Mouse (Mus musculus): ENCODE measurements around the gene Cyp24a1. TPM values are rescaled to one million over a fixed set of nuclear protein-coding genes. Genes with fewer than 3 reads are reported as not detected.

Gene Cyp24a1
- 0.07 TPM in 1 of 2 replicates, not detected in the other for polyA plus RNA-seq (2014; fragmentation: Nextera tagmentation; extraction: Ambion mirVana)

DNA sequence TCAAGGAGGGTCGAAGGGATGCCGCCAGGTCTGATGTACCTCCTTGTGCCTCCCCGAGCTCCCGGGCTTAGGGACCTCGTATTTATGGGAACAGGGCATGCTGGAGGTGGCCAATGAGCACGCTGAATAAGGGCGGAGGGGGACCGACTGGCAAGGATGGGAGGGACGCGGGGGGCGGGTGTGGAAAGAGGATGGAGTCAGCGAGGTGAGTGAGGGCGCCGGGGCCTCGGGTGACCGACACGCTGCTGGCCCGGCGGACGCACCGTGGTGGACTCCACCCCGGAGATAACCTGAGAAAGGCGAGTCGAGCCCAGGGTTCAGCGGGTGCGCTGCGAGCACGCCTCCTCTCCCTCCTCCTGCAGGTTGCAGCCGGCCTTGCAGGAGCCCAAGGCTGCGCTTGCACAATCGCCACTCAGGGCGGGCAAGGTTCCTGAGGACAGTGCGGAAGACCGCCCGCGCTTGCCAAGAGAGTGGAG, at the start of gene Cyp24a1:
Gene Cyp24a1, minus strand, starts transcription at position 55 of the 476 bp plus-strand sequence.
- no peak within 1 kb of the TSS; the same call in 1 of the 2 replicates for H3K9ac ChIP-seq (ENCODE audit: low read length)
- peak; percentile 82 for DNase-seq (ENCODE audit: low spot score)
- peaks cover 14% of the 10 kb centered on the region for H3K4me1 ChIP-seq (replicated peaks; ENCODE audit: control insufficient read depth, insufficient read depth, low read length)
- under 1% methylated on average over 35 of the region's 36 CpGs for WGBS
- peak; percentile 81 for ATAC-seq (replicated peaks; ENCODE audit: low FRiP score)
- peaks cover 41% of the 10 kb centered on the region for H3K27me3 ChIP-seq (ENCODE audit: control insufficient read depth, insufficient read depth, low read length)
- H3K4me2 ChIP-seq (ENCODE audit: low read depth, low read length, severe bottlenecking) = peak within 1 kb of the TSS; percentile 54
- no peak within 1 kb of the TSS for H3K27ac ChIP-seq (ENCODE audit: low read depth, low read length)
- H3K4me3 ChIP-seq (ENCODE audit: low read depth, low read length) = peak within 1 kb of the TSS; percentile 30
- H3K36me3 ChIP-seq (ENCODE audit: control insufficient read depth, insufficient read depth, low read length) = no peaks in the 10 kb centered on the region
- no peaks in the 10 kb centered on the region for H3K9me3 ChIP-seq (ENCODE audit: control insufficient read depth, low read length)

DNA sequence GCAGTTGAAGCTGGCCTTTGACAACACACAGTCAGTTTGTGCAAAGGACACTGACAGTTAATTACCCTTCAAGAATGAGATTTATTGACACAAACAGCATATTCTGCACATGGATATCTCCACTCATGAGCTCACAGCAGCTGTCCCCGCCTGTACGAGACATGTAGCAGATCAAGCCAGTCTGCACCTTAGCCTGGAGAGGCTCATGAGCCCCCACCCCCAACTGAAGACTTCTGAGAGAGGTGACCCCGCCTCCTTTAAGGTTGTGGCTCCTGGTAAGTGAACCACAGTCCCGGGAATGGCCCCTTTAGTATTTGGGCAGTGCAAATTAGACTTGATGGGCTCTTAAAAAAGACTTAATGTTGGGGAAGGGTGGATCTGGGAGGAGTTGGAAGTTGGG, 48.8 kb upstream of the Cyp24a1 start:
- DNase-seq (ENCODE audit: low spot score) (no peak), ATAC-seq (replicated peaks; ENCODE audit: low FRiP score) (no peak)
- no peaks in the 10 kb centered on the region for H3K9me3 ChIP-seq (ENCODE audit: control insufficient read depth, low read length)
- no peak overlapping the region for H3K4me3 ChIP-seq (ENCODE audit: low read depth, low read length)
- no peaks in the 10 kb centered on the region for H3K27me3 ChIP-seq (ENCODE audit: control insufficient read depth, insufficient read depth, low read length)
- WGBS = 63% methylated on average over 4 of the region's 4 CpGs
- no peak overlapping the region for H3K4me2 ChIP-seq (ENCODE audit: low read depth, low read length, severe bottlenecking)
- no peak overlapping the region for H3K27ac ChIP-seq (ENCODE audit: low read depth, low read length)
- peaks cover 6% of the 10 kb centered on the region for H3K4me1 ChIP-seq (replicated peaks; ENCODE audit: control insufficient read depth, insufficient read depth, low read length)
- H3K36me3 ChIP-seq (ENCODE audit: control insufficient read depth, insufficient read depth, low read length) = no peaks in the 10 kb centered on the region
- no peak overlapping the region for H3K9ac ChIP-seq (ENCODE audit: low read length)

DNA sequence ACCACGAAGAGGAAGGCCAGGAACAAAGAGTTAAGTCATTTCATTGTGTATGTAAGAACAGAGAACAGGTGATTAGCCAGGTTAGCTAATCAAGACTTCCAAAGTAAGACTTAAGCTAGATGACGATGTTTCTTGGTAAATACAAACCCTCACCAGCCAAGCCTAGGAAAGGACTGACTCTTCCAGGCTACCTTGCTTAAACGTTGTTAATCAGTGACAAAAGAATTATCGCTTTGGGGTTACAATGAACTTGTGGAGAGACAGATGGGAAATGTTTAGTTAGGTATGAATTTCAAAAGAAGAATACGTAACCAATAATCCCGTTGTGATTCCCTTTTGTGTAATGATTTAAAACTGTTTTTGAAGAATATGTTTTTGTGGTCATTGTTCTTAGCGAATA, 48.0 kb upstream of the Cyp24a1 start:
- Histone ChIP-seq H3K27me3 (ENCODE audit: control insufficient read depth, insufficient read depth, low read length) (no peaks in the 10 kb centered on the region), H3K9me3 (ENCODE audit: control insufficient read depth, low read length) (no peaks in the 10 kb centered on the region), H3K4me2 (ENCODE audit: low read depth, low read length, severe bottlenecking) (no peak overlapping the region), H3K9ac (ENCODE audit: low read length) (no peak overlapping the region), H3K4me3 (ENCODE audit: low read depth, low read length) (no peak overlapping the region), H3K27ac (ENCODE audit: low read depth, low read length) (no peak overlapping the region), H3K4me1 (replicated peaks; ENCODE audit: control insufficient read depth, insufficient read depth, low read length) (peaks cover 6% of the 10 kb centered on the region), H3K36me3 (ENCODE audit: control insufficient read depth, insufficient read depth, low read length) (no peaks in the 10 kb centered on the region)
- DNase-seq (ENCODE audit: low spot score) = no peak
- no peak for ATAC-seq (replicated peaks; ENCODE audit: low FRiP score)
- 86% methylated on average over 7 of the region's 7 CpGs for WGBS

DNA sequence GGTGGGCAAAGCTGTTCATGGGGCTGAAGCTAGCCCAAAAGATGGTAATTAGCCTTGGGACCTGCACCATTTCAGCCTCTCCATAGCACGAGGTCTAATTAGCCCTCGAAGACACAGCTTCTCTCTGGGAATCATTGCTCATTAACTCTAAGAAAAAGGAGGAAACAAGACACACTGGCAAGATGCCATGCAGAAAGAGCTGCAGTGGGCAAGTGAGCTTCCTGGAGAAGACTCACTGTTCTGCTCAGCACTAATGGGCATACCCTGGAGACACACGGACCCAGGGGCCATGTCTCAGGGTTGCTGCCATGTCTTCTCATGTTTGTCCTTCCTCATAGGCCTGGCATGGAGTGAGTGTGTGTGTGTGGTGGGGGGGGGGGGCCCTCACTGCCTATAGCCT, 47.2 kb upstream of the Cyp24a1 start:
- DNase-seq (ENCODE audit: low spot score) = no peak
- Histone ChIP-seq H3K36me3 (ENCODE audit: control insufficient read depth, insufficient read depth, low read length) (no peaks in the 10 kb centered on the region), H3K9me3 (ENCODE audit: control insufficient read depth, low read length) (no peaks in the 10 kb centered on the region), H3K9ac (ENCODE audit: low read length) (no peak overlapping the region), H3K4me1 (replicated peaks; ENCODE audit: control insufficient read depth, insufficient read depth, low read length) (peaks cover 6% of the 10 kb centered on the region), H3K27ac (ENCODE audit: low read depth, low read length) (no peak overlapping the region), H3K4me3 (ENCODE audit: low read depth, low read length) (no peak overlapping the region), H3K27me3 (ENCODE audit: control insufficient read depth, insufficient read depth, low read length) (no peaks in the 10 kb centered on the region), H3K4me2 (ENCODE audit: low read depth, low read length, severe bottlenecking) (no peak overlapping the region)
- WGBS = 67% methylated on average over 3 of the region's 3 CpGs
- peak; percentile 28; the same call in 1 of the 2 replicates for ATAC-seq (replicated peaks; ENCODE audit: low FRiP score)

DNA sequence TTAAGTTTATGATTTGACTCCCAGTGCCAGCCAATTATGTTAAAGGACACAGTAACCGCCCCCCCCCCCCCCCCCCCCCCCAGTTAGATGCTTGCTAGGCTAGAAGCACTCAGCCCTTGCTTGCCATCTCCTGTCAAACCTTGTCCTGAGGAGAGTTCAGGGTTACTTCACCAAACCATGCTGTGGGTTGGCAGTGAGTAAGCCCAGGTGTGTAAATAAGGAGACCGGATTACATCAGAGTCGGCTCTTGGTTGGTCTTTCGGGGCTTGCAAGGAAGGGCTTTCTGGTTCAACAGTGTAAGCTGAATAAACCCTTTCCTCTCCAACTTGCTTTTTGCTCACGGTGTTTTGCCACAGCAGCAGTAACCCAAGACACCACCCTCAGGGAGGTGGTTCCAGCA, 46.7 kb upstream of the Cyp24a1 start:
- 82% methylated on average over 5 of the region's 5 CpGs for WGBS
- H3K4me2 ChIP-seq (ENCODE audit: low read depth, low read length, severe bottlenecking) = no peak overlapping the region
- no peaks in the 10 kb centered on the region for H3K27me3 ChIP-seq (ENCODE audit: control insufficient read depth, insufficient read depth, low read length)
- H3K27ac ChIP-seq (ENCODE audit: low read depth, low read length) = no peak overlapping the region
- no peak overlapping the region for H3K9ac ChIP-seq (ENCODE audit: low read length)
- DNase-seq (ENCODE audit: low spot score) (no peak), ATAC-seq (replicated peaks; ENCODE audit: low FRiP score) (no peak)
- no peaks in the 10 kb centered on the region for H3K9me3 ChIP-seq (ENCODE audit: control insufficient read depth, low read length)
- H3K36me3 ChIP-seq (ENCODE audit: control insufficient read depth, insufficient read depth, low read length) = no peaks in the 10 kb centered on the region
- H3K4me1 ChIP-seq (replicated peaks; ENCODE audit: control insufficient read depth, insufficient read depth, low read length) = peaks cover 5% of the 10 kb centered on the region
- H3K4me3 ChIP-seq (ENCODE audit: low read depth, low read length) = no peak overlapping the region

DNA sequence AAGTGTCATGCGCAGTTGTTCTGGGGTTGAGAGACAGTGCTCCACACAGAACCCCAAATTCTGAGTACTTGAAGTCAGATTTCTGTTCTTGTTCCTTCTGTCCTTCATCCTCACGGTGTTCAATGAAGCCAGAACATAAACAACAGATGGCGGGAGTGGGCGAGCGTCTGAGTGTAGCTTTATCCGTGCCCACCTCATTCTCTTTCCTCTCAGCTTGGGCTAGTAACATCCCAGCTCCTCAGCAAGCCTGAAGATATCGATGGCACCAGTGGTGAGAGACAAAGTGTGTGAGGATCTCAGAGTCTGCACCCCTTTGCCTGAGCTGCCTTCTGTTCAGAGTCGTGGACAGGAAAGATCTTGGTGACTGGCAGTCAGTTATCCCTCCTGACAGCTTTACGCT, 42.3 kb upstream of the Cyp24a1 start:
- Histone ChIP-seq H3K27ac (ENCODE audit: low read depth, low read length) (no peak overlapping the region), H3K4me2 (ENCODE audit: low read depth, low read length, severe bottlenecking) (no peak overlapping the region), H3K9me3 (ENCODE audit: control insufficient read depth, low read length) (no peaks in the 10 kb centered on the region), H3K4me3 (ENCODE audit: low read depth, low read length) (no peak overlapping the region), H3K27me3 (ENCODE audit: control insufficient read depth, insufficient read depth, low read length) (no peaks in the 10 kb centered on the region), H3K9ac (ENCODE audit: low read length) (no peak overlapping the region), H3K36me3 (ENCODE audit: control insufficient read depth, insufficient read depth, low read length) (no peaks in the 10 kb centered on the region), H3K4me1 (replicated peaks; ENCODE audit: control insufficient read depth, insufficient read depth, low read length) (no peaks in the 10 kb centered on the region)
- DNase-seq (ENCODE audit: low spot score) (no peak), ATAC-seq (replicated peaks; ENCODE audit: low FRiP score) (no peak)
- 91% methylated on average over 9 of the region's 9 CpGs for WGBS

DNA sequence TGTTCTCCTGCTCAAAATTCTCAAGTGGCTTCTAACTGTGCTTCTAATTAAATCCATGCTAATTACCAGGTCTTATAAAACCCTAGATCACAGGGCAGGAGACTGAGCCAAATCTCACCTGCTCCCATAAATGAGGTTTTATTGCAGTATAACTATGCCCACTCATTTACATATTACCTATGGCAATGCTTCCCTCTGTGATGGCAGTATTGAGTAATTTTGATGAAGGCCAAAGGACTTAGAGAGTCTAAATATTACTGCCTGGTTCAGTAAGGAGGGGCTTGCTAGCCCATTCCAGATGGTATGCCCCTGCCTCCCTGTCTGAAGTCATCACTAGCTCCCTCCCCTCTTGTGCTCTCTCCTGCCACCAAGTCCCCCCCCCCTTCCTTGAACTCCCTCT, 38.9 kb upstream of the Cyp24a1 start:
- ATAC-seq (replicated peaks; ENCODE audit: low FRiP score) (0 out of 2 replicates have a peak, but pooled peaks have one; percentile 26), DNase-seq (ENCODE audit: low spot score) (no peak)
- H3K36me3 ChIP-seq (ENCODE audit: control insufficient read depth, insufficient read depth, low read length) = no peaks in the 10 kb centered on the region
- no peak overlapping the region for H3K9ac ChIP-seq (ENCODE audit: low read length)
- no peak overlapping the region for H3K4me2 ChIP-seq (ENCODE audit: low read depth, low read length, severe bottlenecking)
- no peaks in the 10 kb centered on the region for H3K9me3 ChIP-seq (ENCODE audit: control insufficient read depth, low read length)
- no peaks in the 10 kb centered on the region for H3K4me1 ChIP-seq (replicated peaks; ENCODE audit: control insufficient read depth, insufficient read depth, low read length)
- H3K27ac ChIP-seq (ENCODE audit: low read depth, low read length) = no peak overlapping the region
- no peak overlapping the region for H3K4me3 ChIP-seq (ENCODE audit: low read depth, low read length)
- H3K27me3 ChIP-seq (ENCODE audit: control insufficient read depth, insufficient read depth, low read length) = no peaks in the 10 kb centered on the region

DNA sequence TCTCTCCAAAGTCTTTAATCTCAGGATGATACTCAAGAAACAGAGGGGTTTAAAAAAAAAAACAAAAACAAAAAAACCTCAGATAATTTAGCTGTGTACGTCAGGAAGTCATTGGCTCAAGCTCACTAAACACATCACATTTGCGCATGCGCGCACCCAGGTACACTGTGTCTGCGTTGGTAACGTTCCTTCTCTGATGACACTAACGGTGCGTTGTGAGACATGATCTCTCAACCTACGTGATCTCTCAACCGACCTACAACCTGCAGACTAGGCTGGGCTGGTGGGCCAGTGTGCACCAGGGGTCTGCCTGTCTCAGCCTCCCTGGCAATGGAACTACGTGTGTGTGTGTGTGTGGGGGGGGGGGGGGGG, 37.8 kb upstream of the Cyp24a1 start:
- no peak overlapping the region for H3K4me3 ChIP-seq (ENCODE audit: low read depth, low read length)
- H3K9me3 ChIP-seq (ENCODE audit: control insufficient read depth, low read length) = no peaks in the 10 kb centered on the region
- no peak overlapping the region for H3K27ac ChIP-seq (ENCODE audit: low read depth, low read length)
- H3K4me1 ChIP-seq (replicated peaks; ENCODE audit: control insufficient read depth, insufficient read depth, low read length) = no peaks in the 10 kb centered on the region
- WGBS = 89% methylated on average over 11 of the region's 11 CpGs
- no peak overlapping the region for H3K9ac ChIP-seq (ENCODE audit: low read length)
- no peaks in the 10 kb centered on the region for H3K36me3 ChIP-seq (ENCODE audit: control insufficient read depth, insufficient read depth, low read length)
- ATAC-seq (replicated peaks; ENCODE audit: low FRiP score) (no peak), DNase-seq (ENCODE audit: low spot score) (no peak)
- no peaks in the 10 kb centered on the region for H3K27me3 ChIP-seq (ENCODE audit: control insufficient read depth, insufficient read depth, low read length)
- H3K4me2 ChIP-seq (ENCODE audit: low read depth, low read length, severe bottlenecking) = no peak overlapping the region

DNA sequence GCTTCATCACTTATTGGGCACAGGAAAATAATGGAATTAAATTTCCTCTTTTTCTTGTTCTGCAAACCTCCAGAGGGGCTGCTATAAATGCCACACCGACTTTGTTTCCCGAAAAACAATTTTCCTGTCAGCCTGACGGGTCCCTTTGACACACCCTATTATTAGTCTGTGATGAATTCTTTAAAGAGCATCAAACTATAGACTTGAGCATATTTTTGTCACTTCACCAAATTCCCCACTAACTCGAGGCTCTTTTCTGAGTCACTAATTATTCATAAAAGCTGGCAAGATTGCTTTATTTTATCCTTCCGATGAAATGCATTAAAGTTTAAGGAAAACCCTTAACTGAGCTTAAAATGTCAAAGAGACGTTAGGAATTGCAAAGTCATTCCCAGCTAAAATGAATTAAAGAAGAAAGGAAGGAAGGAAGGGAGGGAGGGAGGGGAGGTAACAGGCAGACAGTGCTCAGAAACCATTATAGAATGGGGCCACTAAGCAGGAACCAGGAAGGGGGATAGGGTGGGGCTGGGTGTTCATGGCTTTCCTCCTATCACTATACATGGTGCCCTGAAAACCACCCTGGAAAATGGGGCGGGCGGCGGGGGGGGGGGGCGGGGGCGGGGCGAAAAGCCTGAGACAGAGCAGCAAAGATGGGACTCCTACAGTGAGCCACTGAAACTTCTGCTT, 37.3 kb upstream of the Cyp24a1 start:
- Histone ChIP-seq H3K9me3 (ENCODE audit: control insufficient read depth, low read length) (no peaks in the 10 kb centered on the region), H3K27ac (ENCODE audit: low read depth, low read length) (no peak overlapping the region), H3K4me2 (ENCODE audit: low read depth, low read length, severe bottlenecking) (no peak overlapping the region), H3K9ac (ENCODE audit: low read length) (no peak overlapping the region), H3K4me3 (ENCODE audit: low read depth, low read length) (no peak overlapping the region), H3K27me3 (ENCODE audit: control insufficient read depth, insufficient read depth, low read length) (no peaks in the 10 kb centered on the region), H3K36me3 (ENCODE audit: control insufficient read depth, insufficient read depth, low read length) (no peaks in the 10 kb centered on the region), H3K4me1 (replicated peaks; ENCODE audit: control insufficient read depth, insufficient read depth, low read length) (no peaks in the 10 kb centered on the region)
- DNase-seq (ENCODE audit: low spot score) (no peak), ATAC-seq (replicated peaks; ENCODE audit: low FRiP score) (no peak)
- 57% methylated on average over 12 of the region's 12 CpGs for WGBS
